In genomic region chr5:112841850-112842249, GRCm38 (mm10) we compare ENCODE assay signal across 22 mouse cellular contexts. TPM values are rescaled to one million over a fixed set of nuclear protein-coding genes. Genes with fewer than 3 reads are reported as not detected.
"Had no signal": no experiment of that assay in that cellular context is flagged by ENCODE, and none has a peak within 500 bp of the region (broad histone marks: within the 10 kb centered on the region; RNA-seq: fewer than 3 reads in every experiment).

No protein-coding gene starts in this region.

- H3K9ac ChIP-seq: limb, embryonic 12.5 days; limb, embryonic 15.5 days; liver, embryonic 14.5 days; liver, postnatal 0 days; lung, embryonic 14.5 days; neural tube, embryonic 13.5 days had no signal

- ATAC-seq: intestine, embryonic 16.5 days; liver, postnatal 0 days; lung, postnatal 0 days had no signal

- H3K27me3 ChIP-seq: limb, embryonic 15.5 days had no signal

- DNase-seq: kidney, adult 18-20 months; kidney, adult 9 months; kidney, postnatal 14 days; kidney, postnatal 4 days; layer of hippocampus, postnatal 36 days; left cerebral cortex, postnatal 4 days; liver, postnatal 0 days; lung, embryonic 14.5 days; retina, postnatal 1 day; right cerebral cortex, postnatal 25 days; spleen, adult 18-20 months; thymus, postnatal 25 days had no signal

- H3K4me3 ChIP-seq: limb, embryonic 12.5 days; limb, embryonic 15.5 days; myocyte; neural tube, embryonic 13.5 days had no signal

- H3K36me3 ChIP-seq: limb, embryonic 12.5 days; limb, embryonic 15.5 days; neural tube, embryonic 13.5 days had no signal

- H3K4me2 ChIP-seq: limb, embryonic 12.5 days; limb, embryonic 15.5 days; liver, embryonic 11.5 days; lung, embryonic 14.5 days; neural tube, embryonic 13.5 days had no signal

- H3K4me1 ChIP-seq: limb, embryonic 12.5 days; limb, embryonic 15.5 days had no signal

- H3K27ac ChIP-seq: limb, embryonic 12.5 days; limb, embryonic 15.5 days; liver, embryonic 14.5 days; macrophage; neural tube, embryonic 13.5 days had no signal

- H3K9me3 ChIP-seq: limb, embryonic 12.5 days; limb, embryonic 15.5 days; neural tube, embryonic 13.5 days had no signal

RNA-seq across cellular contexts. Expression of gene Myo18b, which starts 54.3 kb away (rescaled TPM):
- total RNA-seq: monocyte, adult 5-6 weeks had no signal
- polyA plus RNA-seq: liver, postnatal 0 days had no signal
